Mouse (Mus musculus): ENCODE measurements around the gene Lingo2.
"Not testable (repeated sequence)": the region's sequence is repeated elsewhere in the genome, so short reads cannot be mapped to it uniquely, and the experiment has no call there.

Gene Lingo2

GRCm38 (mm10) chr4:35690521-35690920 is 1261.0 kb downstream of the Lingo2 start:
- DNase-seq (ENCODE audit: low read depth in 1 of 2, low spot score in 2 of 2), result no peak

GRCm38 (mm10) chr4:35688498-35689240 is 1262.9 kb downstream of the Lingo2 start:
- DNase-seq (ENCODE audit: low read depth in 1 of 2, low spot score in 2 of 2), result not testable (repeated sequence)

Measured in monocyte, adult 2 months (primary cell).